Mouse (Mus musculus) kidney, adult 2 months (tissue): ENCODE results near the gene Rps6kb2.

Experiments used
- CTCF ChIP-seq: fragments of 200-500 bp; conservative IDR thresholded peaks from 2 replicates; pipeline ENCODE4 v1.5.1; 2011; ENCODE audit warnings: low read depth, mild to moderate bottlenecking, control low read depth, low read length, moderate library complexity, mixed read lengths; ENCODE audit not compliant: insufficient read depth, insufficient read length
- POLR2A ChIP-seq: fragments of 200-500 bp; IDR thresholded peaks from one replicate; pipeline ENCODE4 v1.6.1; 2011; ENCODE audit warnings: low read depth, low read length, control low read depth

GRCm38 (mm10) chr19:4150567-4151487, 12.3 kb downstream of the Rps6kb2 start:
- no peak for TF ChIP-seq CTCF
- no peak for TF ChIP-seq POLR2A
